Mouse (Mus musculus): ENCODE measurements around the gene Vps29.

DNA sequence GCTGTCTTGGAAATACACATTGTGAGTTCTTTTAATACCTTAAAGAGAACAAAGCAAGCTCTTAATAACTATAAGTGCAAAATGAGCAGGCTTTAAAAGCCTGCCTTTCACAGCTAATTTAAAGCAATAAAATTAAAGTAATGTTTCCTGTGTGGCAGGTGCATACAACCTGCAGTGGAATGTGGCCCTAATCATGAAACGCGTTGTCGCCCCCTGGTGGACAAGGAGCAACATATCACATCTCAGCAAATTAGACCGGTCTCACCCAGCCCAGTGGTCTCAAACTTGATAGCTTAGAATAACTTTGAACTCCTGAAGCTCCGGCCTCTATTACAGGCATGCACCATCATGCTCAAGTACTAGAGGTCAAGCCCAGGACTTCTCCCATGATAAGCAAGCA, 9.9 kb upstream of the Vps29 start:
- TF ChIP-seq CTCF (IDR thresholded peaks at IDR 0.05; ENCODE audit: extremely low read depth, insufficient read length, insufficient replicate concordance, low read depth, low read length) (peak; percentile 94; the same call in 1 of the 2 replicates), POLR2A (IDR thresholded peaks at IDR 0.05; ENCODE audit: low read depth, low read length) (no peak)
